Mouse (Mus musculus) testis, postnatal 14 days (tissue): ENCODE measurements around the gene Llcfc1.

Experiments
- DNase-seq: peaks from one replicate; pipeline ENCODE4 v3.0.0; 2021; ENCODE audit warnings: low spot score

The Llcfc1 gene

DNA sequence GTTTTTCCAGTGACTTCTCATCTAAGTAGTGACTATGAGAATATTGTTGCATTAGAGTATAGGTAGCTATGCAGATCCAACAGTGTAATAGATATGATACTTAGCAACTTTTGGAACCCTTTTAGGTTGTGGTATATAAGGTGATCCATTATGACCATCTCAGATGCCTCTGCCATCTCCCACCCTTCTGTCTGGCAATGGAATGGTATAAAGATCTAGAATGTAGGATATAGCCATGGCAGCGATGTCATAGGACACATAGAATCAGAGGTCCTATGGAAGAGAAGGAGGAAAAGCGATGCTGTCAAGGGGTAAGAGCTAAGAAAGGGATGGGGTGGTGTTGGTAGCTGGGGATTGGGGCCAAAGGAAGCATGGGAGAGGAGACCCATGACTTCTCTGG, at the start of gene Llcfc1:
Llcfc1 (plus strand) TSS at position 301 of the 400 bp plus-strand sequence.
- DNase-seq, result no peak

DNA sequence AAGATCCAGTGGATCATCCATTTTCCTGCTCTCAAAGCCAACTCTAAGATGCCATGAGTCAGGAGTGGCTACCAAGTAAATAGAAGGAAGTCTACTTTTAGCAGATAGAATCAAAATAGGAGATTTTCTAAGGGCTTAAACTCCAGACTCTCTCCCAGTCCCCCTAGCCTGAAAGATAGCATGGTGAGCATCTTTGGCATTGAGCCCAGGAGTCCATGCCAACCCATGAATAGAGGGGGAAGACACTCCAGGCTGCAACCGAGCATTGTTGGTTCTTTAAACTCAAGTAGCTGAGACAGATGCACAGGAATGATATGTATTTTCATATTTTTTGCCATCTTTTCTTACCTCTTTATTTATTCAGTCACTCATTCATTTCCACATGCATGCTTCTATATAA, 49.0 kb upstream of the Llcfc1 start:
- no peak for DNase-seq

DNA sequence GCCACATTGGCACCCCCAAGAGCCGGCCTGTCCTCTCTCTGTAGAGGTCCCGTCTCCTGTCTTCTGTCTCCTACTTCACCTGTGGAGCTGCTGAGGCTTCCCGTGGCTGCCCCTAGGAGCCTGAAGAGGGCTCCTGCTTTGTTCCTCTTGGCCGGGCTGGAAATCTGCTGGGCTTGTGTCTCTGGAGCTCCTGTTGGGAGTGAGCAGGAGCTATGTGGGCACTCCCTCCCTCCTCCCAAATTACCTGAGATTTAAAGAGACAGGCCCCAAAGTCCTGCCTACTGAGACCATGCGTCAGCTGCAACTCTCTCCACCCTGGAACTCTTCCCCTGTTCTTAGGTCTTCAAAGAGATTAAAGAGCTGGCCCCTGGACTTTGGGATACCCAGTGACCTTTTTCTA, 48.1 kb upstream of the Llcfc1 start, which contains the start of gene Trpv6:
Trpv6 (minus strand) TSS at position 228 of the 400 bp plus-strand sequence.
- no peak for DNase-seq

DNA sequence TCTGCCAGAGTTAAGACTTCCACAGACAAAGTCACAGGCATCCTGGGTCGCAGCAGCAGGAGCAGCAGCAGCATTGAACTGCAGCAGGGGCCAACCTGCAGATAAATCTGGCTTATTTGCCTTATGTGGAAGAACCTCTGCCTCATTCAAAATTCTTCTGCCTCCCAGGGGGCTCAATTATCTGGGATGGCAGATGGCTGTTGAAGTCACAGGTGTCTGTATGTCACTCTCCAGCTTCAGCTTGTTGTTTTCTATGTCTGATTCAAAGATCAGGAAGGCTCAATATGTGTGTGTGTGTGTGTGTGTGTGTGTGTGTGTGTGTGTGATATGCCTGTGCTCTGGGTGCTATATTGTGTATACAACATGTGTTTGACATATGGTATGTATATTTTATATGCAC, 46.8 kb upstream of the Llcfc1 start:
- no peak for DNase-seq

DNA sequence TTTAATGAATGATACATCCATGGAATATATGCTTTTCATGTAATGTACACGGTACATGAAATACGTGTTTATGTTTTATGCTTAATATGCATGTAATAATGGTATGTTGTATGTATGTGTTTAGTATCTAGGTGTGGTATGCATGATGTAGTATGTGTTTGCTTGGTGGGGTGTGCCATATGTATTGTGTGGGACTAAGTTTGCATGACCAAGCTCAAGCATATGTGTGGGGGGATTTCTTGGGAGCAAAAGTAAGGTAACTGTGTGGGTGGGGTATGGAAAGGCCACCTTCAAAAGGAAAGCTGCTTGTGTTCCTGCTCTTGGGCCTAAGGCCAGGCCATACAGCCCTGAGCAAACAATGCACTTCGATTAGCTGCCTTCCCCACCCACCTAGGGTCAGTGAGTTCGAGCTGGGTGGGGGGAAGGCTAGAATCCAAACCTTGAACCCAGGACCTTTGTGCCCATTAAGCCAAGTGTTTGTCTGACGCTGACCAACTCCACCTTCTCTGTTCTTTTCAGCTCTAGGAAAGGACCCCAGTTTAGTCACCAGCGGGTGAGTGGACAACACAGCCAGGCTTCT, 46.2 kb upstream of the Llcfc1 start:
- DNase-seq, result no peak

DNA sequence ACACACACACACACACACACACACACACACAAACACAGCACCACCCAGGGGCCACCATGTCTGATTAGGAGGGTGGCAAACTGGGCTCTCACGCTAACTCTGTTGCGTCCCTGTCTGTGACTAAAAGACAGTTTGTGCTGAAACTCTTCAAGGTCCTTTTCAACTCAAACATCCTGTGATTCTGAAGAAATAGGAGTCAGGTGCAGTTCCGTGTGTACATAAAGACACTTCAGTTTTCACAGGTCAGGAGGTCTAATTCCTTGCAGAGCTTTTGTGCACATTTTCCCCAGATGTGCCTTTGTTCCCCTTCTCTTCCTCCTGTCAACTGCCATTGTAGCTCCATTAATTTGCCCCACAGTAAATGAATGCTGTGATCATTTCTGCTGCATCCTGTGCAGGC, 43.8 kb upstream of the Llcfc1 start:
- DNase-seq, result no peak

DNA sequence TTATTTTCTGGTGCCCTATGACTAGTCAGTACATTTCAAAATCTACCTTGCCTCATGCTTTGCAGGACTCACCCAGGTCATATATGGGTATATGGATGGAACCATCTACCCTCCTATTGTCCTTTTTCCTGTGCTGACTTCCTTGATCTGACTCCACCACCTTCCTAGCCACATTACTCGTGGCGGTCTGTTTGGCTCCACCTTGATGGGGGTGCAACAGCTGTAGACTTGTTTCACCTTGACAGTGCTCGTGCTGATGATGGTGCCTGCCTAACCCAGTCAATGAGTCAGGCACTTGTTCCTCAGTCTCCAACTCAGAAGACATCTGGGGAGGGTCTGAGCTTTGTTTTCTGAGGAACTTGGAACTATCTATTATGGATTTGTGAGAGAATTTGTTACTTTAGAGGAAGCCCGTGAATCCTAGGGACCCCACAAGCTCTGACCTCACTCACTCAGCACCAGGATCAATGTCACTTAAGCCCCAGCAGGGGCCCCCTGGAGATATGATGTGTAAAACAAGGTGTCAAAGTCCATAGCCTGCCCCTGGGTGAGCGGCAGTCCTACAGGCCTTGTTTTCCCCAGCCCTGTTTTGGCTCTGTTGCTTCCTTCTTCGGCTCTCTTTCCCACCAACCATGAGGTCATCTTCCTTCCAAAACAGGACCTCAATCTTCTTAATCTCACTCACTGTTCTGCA, 42.9 kb upstream of the Llcfc1 start:
- DNase-seq, result no peak

DNA sequence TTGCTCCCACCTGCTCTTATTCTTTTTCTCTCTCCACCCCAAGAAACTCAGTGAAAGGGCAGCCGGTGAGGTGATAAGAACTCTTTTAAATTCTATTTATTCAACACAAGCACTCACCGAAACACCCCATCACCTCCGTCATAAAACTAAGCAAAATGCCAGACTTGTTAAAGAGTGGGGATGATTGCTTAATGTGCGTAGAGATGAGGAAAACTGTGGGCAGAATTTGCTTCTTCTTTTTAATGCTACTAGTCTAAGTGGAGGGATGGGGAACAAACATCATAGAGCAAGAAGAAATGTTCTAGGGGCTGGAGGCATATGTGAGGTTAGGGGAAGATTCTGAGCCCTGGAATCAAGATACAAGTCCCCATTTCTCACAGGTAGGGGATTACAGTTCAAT, 41.5 kb upstream of the Llcfc1 start:
- DNase-seq, result no peak

DNA sequence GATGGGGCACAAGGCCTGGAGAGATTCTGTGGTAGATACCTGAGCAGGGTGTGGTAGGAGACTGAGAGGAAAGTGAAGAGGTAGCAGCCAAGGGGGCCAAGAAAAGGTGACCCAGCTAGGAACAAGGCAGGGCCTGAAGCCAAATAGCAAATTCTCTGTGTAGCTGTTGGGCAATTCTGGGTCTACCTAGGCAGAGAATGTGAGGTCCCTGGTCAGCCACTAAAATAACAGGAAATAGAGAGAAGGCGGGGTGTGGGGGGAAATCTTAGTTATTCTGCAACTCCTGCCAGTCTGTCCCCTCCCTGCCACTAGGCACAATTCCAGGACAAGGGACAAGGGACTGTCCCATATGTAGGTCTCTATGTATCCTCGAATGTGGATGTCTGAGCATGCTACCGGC, 41.0 kb upstream of the Llcfc1 start:
- DNase-seq, result no peak

DNA sequence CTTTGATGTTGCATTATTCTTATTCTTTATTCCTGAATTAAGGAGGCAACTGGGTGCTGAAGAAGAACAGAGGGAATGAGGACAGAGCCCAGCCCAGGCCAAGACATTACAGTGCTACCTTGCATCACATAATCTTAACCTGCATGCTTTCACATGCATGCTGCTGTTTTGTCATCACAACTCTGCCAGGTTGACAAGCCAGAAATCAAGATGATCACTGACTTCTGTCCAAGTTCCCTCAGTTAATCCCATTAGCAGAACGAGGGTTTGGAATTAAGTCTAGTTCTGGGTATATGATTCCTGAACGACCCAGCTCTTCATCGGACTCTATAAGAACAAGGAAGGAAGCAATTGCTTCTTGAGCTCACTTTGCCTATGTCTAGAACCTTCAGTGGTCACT, 38.0 kb upstream of the Llcfc1 start:
- no peak for DNase-seq

DNA sequence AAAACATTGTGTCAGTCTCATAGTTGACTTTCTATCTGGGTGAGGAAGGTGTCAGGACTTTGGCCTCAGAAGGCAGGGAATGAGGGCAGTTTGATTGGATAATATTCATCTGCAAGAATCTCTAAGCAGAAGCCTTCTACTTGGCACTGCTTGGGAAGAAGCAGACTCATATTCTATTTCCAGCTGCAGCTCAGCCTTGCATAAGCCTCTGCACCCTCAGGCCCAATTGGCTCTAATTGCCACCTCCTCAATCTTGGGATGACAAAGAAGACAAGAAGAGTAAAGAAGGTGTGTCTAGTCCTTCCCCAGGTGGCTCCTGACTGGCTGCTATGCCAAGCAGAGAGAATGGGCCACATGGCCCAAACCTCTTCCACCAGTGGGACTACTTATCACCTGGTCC, 37.6 kb upstream of the Llcfc1 start:
- DNase-seq, result no peak

DNA sequence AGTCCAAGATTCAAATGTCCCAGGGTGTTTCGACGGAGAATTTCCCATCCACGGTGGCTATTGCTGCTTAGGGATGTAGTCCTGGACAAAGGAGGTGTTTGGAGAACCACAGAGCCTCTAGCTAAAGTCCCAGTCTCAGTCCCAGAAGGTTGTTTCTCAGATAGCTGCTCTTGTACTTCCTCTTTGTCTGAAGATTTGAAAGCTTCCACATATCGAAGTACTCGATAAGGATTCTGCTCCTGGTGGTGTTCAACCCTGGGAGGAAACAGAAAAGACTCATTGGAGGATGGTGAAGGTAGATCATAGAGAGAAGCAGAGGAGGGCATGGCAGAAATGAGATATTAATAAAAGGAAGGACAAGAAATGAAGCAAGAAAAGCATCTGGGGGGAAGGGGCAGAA, 31.1 kb upstream of the Llcfc1 start:
- DNase-seq, result no peak

DNA sequence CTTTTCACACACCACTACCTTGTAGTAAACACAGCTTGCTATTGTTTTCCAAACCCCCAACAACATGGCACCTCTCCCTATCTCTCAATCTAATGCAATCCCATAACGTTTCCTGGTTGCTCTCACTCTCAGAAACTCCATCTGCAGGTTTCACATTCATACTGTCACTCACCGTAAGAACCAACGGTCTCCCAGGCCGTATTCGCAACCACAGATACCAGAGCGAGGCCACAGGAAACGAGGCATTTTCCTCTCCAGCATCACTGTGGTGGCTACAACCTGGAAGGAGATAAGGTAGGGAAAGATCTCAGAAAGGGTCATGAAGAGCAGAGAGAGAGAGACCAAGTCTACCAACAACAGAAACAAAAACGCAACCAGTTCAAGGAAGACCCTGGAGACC, 29.6 kb upstream of the Llcfc1 start:
- no peak for DNase-seq

DNA sequence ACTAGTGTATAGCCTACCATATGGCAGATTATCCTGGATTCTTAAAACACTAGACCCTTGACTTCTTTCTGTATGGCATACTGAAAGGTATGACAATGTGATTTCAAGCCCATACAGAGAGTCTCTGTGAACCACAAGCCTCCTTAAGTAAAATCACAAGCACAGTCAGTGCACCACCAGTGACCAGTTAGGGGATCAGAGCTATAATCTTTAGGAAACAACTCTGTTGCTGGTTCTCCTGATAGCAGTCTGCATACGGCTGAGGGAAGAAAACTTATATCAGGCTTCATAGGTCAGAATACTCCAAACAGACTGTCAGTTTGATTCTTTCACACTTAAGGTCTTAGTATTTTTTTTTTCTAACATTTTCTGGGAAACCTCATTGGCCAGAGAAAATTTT, 25.7 kb upstream of the Llcfc1 start:
- no peak for DNase-seq

DNA sequence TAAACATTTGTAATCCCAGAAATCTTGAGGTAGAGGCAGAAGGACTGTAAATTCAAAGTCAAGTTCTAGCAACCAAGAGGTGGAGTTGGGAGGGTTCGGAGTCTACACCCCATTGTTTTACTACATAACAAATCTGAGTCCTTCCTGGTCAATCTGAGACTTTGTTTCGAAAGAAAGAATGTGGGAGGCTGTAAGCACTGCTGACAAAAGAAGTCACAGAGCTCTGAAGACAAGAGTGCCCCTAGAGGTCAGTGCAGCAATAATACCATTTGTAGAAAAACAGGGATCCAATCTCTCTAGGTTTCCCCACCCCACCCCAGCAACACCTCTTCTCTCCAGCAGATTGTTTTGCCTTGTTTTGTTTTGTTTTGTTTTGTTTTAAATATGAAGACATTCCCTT, 21.9 kb upstream of the Llcfc1 start:
- DNase-seq, result peak; percentile 31

DNA sequence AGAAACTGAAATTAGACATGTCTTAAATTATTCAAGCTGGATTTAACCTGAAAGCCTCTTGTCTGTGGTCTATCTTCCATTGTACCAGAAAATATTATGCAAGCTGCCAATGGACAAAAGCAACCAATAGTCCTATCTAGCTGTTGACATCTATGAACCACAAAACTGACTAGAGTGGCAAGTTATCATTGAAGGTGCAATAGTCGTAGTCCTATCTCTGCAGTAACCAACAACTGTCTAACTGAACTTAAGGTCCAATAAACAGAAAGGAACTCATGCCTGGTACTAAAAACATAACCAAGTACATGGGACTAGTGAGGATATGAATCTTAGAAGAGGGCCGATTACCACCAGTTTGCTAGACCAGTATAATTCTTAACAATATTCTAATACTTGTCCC, 7.7 kb upstream of the Llcfc1 start:
- DNase-seq, result no peak

DNA sequence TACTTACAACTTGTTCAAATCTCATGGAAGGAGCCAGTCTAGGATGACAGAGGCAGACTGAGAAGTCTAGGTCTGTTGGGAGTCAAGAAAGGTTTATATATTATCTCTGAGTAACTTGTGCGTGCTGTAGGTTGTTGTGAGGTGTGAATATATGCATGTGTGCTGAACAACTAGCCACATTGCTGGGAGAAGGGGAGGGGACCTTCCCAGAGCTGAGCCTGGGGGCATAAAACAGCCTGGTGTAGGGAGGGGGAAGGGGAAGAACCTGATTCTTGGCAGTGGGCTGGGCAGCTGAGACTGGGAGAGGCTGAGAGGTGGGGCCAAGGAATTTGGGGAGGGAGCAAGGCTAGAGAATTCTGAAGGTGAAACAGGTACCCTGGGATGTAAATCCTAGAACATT, 3.6 kb upstream of the Llcfc1 start, which contains the start of gene Trpv5:
Trpv5 (minus strand) TSS at position 101 of the 400 bp plus-strand sequence.
- DNase-seq, result no peak

DNA sequence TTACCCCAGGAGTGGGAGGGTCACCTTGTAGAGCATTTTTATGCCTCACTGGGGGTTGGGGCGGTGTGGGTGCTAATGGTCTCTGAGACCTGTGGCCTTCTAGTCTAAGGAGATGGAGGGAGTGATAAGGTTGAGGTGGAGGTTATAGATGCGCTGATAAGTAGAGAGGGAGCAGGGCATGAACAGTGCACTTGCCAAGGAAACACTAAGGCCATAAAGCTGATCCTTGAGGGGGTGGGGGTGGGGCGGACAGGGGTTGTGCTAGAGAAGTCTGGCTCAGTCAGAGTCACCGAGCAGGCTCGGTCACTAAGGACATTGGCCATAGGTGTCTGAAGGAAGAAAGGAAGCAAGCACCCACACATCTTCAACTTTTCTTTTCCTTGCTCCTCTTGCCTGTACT, 2.6 kb upstream of the Llcfc1 start:
- DNase-seq, result peak; percentile 11

DNA sequence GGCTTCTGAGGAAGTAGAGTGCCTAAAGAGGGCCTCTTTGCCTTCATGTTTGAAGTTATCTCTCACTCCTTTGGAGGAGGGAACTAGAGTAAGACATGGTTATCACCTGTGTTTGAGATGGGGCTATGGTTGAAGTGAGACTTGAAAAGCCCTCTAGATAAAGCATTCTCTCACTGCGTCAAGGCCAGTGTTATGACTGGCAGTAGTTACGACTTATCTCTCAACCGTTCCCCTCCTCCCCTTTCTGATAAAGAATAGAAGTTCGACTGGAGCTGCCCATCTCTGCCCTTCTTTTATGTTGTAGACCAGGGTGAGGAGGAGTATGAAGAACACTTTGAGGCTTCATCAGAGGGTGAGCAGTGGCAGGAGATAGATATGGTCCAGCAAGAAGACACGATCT, 680 bp downstream of the Llcfc1 start:
- DNase-seq, result no peak

DNA sequence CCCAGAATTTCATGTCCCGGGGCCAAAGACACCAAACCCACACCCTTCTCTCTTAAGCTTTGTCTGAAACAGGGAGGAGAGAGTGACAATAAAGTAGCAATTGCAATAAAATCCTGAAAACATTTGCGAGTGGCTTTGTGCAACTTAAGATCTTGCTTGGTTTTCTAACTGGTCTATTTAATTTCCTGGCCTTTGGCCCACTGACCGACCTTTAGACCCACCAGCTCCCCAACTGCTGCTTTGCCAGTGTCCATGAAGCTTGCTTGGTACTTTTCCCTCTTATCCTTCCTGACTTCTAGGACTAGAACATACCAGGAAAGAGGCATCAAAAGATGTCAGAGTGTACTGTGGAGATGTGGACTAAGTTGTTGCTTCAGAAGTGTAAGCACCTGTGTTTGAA, 1.4 kb downstream of the Llcfc1 start:
- DNase-seq, result no peak

DNA sequence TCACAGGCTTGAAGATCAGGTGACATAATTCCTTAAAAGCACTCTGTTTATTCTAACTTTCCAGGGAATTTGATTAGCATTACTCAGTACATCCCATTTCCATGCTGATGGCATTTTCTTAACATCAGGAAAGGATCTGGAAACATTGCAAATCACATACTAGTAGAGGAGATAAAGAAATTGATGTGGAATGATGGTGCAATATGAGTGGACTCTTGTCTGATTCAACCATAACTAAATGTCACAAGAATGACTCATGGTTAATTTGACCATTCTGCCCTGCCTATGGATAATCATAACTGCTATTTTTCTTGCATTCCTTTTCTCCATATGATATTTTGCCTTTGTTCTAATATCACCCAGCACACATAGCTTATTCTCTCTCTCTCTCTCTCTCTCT, 8.0 kb downstream of the Llcfc1 start:
- no peak for DNase-seq

DNA sequence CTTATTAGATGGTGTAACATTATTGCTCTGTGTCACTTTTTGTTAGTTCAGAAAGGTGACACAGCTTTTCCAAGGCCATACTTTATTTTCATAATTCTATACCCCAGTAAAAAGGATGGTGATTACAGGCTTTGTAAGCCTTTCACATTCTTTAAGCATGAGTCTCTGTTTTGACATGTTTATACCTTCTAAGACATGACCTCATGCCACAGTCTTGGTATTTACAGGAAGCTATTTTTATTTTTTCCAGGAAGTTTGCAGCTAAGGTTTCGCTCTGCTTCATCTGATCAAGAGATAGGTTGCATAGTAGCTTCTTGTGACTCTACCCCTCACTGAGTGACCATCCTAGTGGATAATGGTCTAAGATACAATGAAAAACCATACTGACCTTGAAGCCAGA, 10.2 kb downstream of the Llcfc1 start:
- DNase-seq, result no peak

DNA sequence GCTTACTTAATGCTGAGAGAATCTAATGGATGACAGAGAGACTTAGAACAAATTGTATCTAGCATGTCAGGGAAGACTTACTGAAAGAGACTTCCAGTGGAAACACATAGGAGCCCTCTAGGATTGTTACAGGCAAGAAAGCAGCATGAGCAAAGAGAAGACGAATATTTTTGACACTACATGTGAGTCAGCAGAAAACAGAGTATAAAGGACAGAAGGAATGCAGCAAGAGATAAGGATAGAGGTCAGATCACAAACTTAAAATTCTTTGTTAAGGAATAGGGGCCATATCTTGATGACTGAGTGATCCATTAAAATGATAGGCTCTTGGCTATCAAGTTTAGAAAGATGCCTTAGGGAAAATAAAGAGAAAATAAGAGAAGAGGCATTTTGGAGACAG, 17.0 kb downstream of the Llcfc1 start:
- DNase-seq, result no peak

DNA sequence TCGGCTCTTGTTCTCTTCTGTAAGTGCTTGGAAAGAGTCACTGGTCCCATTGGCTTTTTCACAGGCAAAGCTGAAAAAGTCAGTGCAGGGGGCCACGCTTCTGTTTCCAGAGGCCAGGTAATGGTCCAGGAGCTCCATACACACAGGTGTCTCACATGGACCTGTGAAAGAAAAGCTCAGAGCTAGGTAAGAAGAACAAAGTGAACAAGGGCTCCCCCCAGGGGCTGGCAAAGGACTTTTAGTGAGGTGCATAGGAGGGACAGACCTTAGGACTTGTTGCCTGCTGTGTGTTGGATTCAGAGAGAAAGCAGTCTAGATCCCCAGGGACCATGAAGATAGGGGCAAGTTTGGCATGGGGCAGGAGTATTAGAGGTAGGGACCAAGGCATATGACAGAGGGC, 18.7 kb downstream of the Llcfc1 start:
- no peak for DNase-seq
